Mouse (Mus musculus) liver, adult 2 months (tissue): ENCODE data around the gene Ibsp. TPM values are rescaled to one million over a fixed set of nuclear protein-coding genes. Genes with fewer than 3 reads are reported as not detected.

Experiments used
- DNase-seq: peaks from one replicate; pipeline ENCODE4 v3.0.0-alpha.2; 2011; ENCODE audit warnings: low read depth, low spot score; ENCODE audit errors: extremely low read depth
- H3K27ac ChIP-seq: fragments of 200-500 bp; replicated peaks from 2 replicates; pipeline ENCODE4 v1.5.1; 2012; ENCODE audit warnings: low read depth, mild to moderate bottlenecking, control low read depth, inconsistent platforms, low read length; ENCODE audit not compliant: insufficient read depth
- H3K27me3 ChIP-seq: fragments of 200-500 bp; 2 replicates; pipeline ENCODE4 v1.6.1; 2012; ENCODE audit warnings: mild to moderate bottlenecking, moderate library complexity, low read length, inconsistent platforms; ENCODE audit not compliant: control insufficient read depth, insufficient read depth
- H3K36me3 ChIP-seq: fragments of 200-500 bp; 2 replicates; pipeline ENCODE4 v1.6.1; 2012; ENCODE audit warnings: low read length, inconsistent platforms; ENCODE audit not compliant: control insufficient read depth, insufficient read depth
- H3K4me1 ChIP-seq: fragments of 200-500 bp; 2 replicates; pipeline ENCODE4 v1.6.1; 2011; ENCODE audit warnings: low read length; ENCODE audit not compliant: control insufficient read depth, insufficient read depth
- H3K4me3 ChIP-seq: fragments of 200-500 bp; 2 replicates; pipeline ENCODE4 v1.5.1; 2011; ENCODE audit warnings: low read depth, mild to moderate bottlenecking, control low read depth, low read length, moderate library complexity; ENCODE audit not compliant: insufficient read depth
- H3K79me2 ChIP-seq: fragments of 200-500 bp; 2 replicates; pipeline ENCODE4 v1.6.1; 2012; ENCODE audit warnings: inconsistent platforms, mild to moderate bottlenecking, low read length, moderate library complexity; ENCODE audit not compliant: control insufficient read depth, insufficient read depth
- H3K9ac ChIP-seq: fragments of 200-500 bp; 2 replicates; pipeline ENCODE4 v1.6.1; 2012; ENCODE audit warnings: low read depth, mild to moderate bottlenecking, control low read depth, inconsistent platforms, low read length
- CTCF ChIP-seq: fragments of 200-500 bp; IDR thresholded peaks from 2 replicates; pipeline ENCODE4 v1.5.1; 2011; ENCODE audit warnings: low read depth, low read length, control low read depth
- POLR2A ChIP-seq: fragments of 200-500 bp; IDR thresholded peaks from 2 replicates; pipeline ENCODE4 v1.6.1; 2011; ENCODE audit warnings: low read length, control low read depth; ENCODE audit not compliant: insufficient read depth; ENCODE audit errors: extremely low read depth
- WGBS: fragments of 180-500 bp; shearing (Covaris S2); methylation state at CpG from one replicate; pipeline ENCODE4 v1.1.7; 2018; 5-methylcytosine and 5-hydroxymethylcytosine counted together
- polyA plus RNA-seq: library from polyadenylated mRNA; depleted of rRNA; stranded (reverse); fragments of >200 nt; gene quantifications from 2 replicates; pipeline ENCODE4 v1.2.3, GENCODE M21; 2012
- total RNA-seq: library from RNA; depleted of rRNA; stranded (reverse); fragments of >200 nt; gene quantifications from 2 replicates; pipeline ENCODE4 v1.2.3, GENCODE M21; 2014

The Ibsp gene
- total and polyA plus RNA-seq, 2 experiments, result not detected

GRCm38 (mm10) chr5:104329381-104329780 is 30.4 kb downstream of the Ibsp start:
- Histone ChIP-seq H3K9ac (no peak overlapping the region), H3K27me3 (no peaks in the 10 kb centered on the region; the same call in 1 of the 2 replicates), H3K27ac (no peak overlapping the region), H3K4me3 (no peak overlapping the region), H3K36me3 (no peaks in the 10 kb centered on the region), H3K4me1 (peaks cover 3% of the 10 kb centered on the region), H3K79me2 (no peaks in the 10 kb centered on the region; the same call in 1 of the 2 replicates)
- no peak for DNase-seq
- TF ChIP-seq POLR2A (no peak), CTCF (no peak)
- WGBS, result 80% methylated on average over 5 of the region's 5 CpGs

- DNase-seq, result no peak
- Histone ChIP-seq H3K36me3 (no peaks in the 10 kb centered on the region), H3K27me3 (no peaks in the 10 kb centered on the region; the same call in 1 of the 2 replicates), H3K79me2 (no peaks in the 10 kb centered on the region; the same call in 1 of the 2 replicates), H3K4me1 (peaks cover 3% of the 10 kb centered on the region), H3K9ac (no peak overlapping the region), H3K27ac (no peak overlapping the region), H3K4me3 (no peak overlapping the region)
- TF ChIP-seq POLR2A, result no peak
- WGBS, result 81% methylated on average over 5 of the region's 5 CpGs
These were observed 31.1 kb downstream of the Ibsp start for GRCm38 (mm10) chr5:104330088-104330487.

GRCm38 (mm10) chr5:104332296-104332695 is 33.3 kb downstream of the Ibsp start:
- Histone ChIP-seq H3K27me3 (no peaks in the 10 kb centered on the region; the same call in 1 of the 2 replicates), H3K4me3 (no peak overlapping the region), H3K27ac (no peak overlapping the region), H3K9ac (no peak overlapping the region), H3K79me2 (no peaks in the 10 kb centered on the region; the same call in 1 of the 2 replicates), H3K4me1 (peaks cover 3% of the 10 kb centered on the region), H3K36me3 (no peaks in the 10 kb centered on the region)
- WGBS, result 61% methylated on average over 3 of the region's 3 CpGs
- TF ChIP-seq CTCF (no peak), POLR2A (no peak)
- no peak for DNase-seq

- Histone ChIP-seq H3K36me3 (no peaks in the 10 kb centered on the region), H3K9ac (no peak overlapping the region), H3K27ac (no peak overlapping the region), H3K79me2 (no peaks in the 10 kb centered on the region; the same call in 1 of the 2 replicates), H3K4me3 (no peak overlapping the region), H3K4me1 (peaks cover 3% of the 10 kb centered on the region), H3K27me3 (no peaks in the 10 kb centered on the region; the same call in 1 of the 2 replicates)
- WGBS, result 9% methylated on average over 7 of the region's 7 CpGs
- DNase-seq, result peak; percentile 96
- TF ChIP-seq POLR2A, result no peak
- peak; percentile 53; the same call in 1 of the 2 replicates for TF ChIP-seq CTCF
These were observed 34.3 kb downstream of the Ibsp start for GRCm38 (mm10) chr5:104333231-104333640.

- no peak overlapping the region for H3K9ac ChIP-seq
- H3K27me3 ChIP-seq, result no peaks in the 10 kb centered on the region; the same call in 1 of the 2 replicates
- peaks cover 3% of the 10 kb centered on the region for H3K4me1 ChIP-seq
- H3K27ac ChIP-seq, result no peak overlapping the region
- no peak overlapping the region for H3K4me3 ChIP-seq
- TF ChIP-seq CTCF, result no peak
- TF ChIP-seq POLR2A, result no peak
- H3K36me3 ChIP-seq, result no peaks in the 10 kb centered on the region
- no peak for DNase-seq
- WGBS, result 70% methylated on average over 6 of the region's 6 CpGs
- no peaks in the 10 kb centered on the region; the same call in 1 of the 2 replicates for H3K79me2 ChIP-seq
These were observed 34.7 kb downstream of the Ibsp start for GRCm38 (mm10) chr5:104333643-104334042.

GRCm38 (mm10) chr5:104334516-104334915 is 35.5 kb downstream of the Ibsp start:
- 90% methylated on average over 14 of the region's 14 CpGs for WGBS
- H3K36me3 ChIP-seq, result no peaks in the 10 kb centered on the region
- H3K9ac ChIP-seq, result no peak overlapping the region

More at GRCm38 (mm10) chr5:104334516-104334915, 35.5 kb downstream of the Ibsp start:
- Histone ChIP-seq H3K79me2 (no peaks in the 10 kb centered on the region; the same call in 1 of the 2 replicates), H3K27me3 (no peaks in the 10 kb centered on the region; the same call in 1 of the 2 replicates), H3K4me3 (no peak overlapping the region), H3K4me1 (peaks cover 3% of the 10 kb centered on the region), H3K27ac (no peak overlapping the region)
- DNase-seq, result no peak
- TF ChIP-seq POLR2A (no peak), CTCF (no peak)
